Mouse (Mus musculus) cerebellum, adult (tissue): Measurements from ENCODE around the gene Slc44a5.
A peak's percentile ranks its signal among the peaks of the same experiment; 100 is the strongest.
"Not testable (repeated sequence)": the region's sequence is repeated elsewhere in the genome, so short reads cannot be mapped to it uniquely, and the experiment has no call there.

Experiments
- ATAC-seq: cut with Nextera tagmentation; 2 replicates; pipeline ENCODE4 v1.9.2; 2017; ENCODE audit warnings: mild to moderate bottlenecking, moderate library complexity, mixed read lengths; ENCODE audit not compliant: insufficient number of reproducible peaks, low FRiP score, low TSS enrichment

The Slc44a5 gene

DNA sequence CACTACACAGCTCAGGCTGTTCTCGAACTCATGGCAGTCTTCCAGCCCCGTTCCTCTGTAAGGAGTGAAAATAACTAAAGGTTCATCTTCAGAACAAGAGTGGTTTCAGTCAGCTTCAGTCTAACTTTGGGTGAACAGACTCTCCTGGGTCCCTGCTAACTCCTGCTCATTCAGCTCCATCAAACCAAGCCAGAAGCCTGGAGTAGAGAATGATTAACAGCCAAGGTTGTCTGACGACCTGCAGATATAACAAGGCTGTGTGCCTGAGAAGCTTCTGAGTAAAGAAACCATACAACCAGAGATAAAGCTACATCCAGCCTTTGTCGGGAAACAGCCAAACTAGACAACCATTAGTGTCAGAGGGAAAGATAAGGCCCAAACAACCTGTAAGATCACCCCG, 5.8 kb upstream of the Slc44a5 start:
- no peak for ATAC-seq

DNA sequence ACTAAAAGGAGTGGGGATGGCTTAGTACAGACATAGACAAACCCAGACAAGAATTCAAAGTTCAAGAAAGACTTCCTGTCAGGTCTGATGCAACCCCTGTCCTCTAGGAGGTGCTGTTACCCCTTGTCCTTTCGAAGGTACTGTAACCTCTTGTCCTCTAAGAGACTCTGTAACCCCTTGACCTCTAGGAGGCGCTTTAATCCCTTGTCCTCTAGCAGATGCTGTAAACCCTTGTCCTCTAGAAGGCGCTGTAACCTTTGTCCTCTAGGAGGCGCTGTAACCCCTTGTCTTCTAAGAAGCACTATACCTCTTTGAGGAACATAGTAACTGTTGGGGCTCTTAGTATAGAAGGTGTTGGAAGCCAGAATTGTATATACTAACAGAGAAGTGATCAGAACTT, 4.7 kb upstream of the Slc44a5 start:
- ATAC-seq: peak; percentile 64

DNA sequence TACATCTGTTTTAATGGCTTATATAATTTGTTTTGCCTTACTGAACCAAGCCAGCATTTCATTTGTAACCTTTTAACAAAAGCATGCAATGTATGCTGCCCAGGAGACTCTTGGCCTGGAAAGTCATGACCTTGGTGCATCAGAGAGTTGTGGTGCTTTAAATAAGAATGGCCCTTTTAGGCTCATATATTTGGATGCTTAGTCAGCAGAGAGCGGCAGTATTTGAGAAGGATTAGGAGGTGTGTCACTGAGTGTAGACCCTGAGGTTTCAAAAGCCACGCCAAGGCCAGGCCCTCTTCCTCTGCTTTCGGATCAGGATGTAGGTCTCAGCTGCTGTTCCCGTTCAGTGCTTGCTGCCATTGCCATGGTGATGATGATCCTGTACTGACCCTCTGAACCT, 3.8 kb upstream of the Slc44a5 start:
- ATAC-seq: no peak

DNA sequence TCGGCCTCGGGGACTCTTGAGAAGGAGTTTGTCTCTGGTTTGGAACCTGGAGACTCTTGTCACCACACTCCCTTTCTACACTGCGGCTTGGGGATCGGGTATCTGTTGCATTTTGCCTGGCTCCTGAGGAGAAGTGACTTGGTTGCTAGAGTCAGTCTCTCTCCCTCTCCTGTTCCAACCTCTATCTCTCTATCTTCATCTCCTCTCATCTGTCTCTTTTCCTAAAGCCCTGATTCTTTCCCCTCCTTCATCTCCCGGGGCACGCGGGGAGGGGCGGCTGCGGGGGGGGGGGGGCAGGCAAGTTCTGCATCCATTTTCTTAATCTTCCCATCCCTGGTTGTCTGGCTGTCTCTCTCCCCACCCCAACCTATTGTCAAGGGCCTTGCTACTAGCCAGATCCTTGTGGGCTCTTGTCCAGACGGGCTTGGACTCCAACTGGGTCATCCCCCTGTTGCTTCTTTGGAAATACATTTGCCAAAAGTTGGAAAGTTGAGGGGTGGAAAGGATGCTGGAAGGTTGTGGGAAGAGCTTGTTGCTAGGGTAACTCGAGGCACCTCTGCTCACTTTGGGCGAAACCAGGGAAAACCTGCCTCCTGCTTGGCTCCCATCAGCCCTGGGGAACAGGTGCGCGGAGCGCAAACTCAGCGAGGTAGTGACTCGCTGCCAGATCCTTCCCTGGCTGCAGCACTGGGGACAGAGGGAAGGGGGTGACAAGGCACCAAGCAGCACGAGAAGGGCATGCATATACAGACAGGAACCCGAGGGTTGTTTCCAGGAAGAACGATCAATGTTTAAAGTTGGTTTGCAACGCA, 919 bp downstream of the Slc44a5 start:
- ATAC-seq: peak; percentile 71

DNA sequence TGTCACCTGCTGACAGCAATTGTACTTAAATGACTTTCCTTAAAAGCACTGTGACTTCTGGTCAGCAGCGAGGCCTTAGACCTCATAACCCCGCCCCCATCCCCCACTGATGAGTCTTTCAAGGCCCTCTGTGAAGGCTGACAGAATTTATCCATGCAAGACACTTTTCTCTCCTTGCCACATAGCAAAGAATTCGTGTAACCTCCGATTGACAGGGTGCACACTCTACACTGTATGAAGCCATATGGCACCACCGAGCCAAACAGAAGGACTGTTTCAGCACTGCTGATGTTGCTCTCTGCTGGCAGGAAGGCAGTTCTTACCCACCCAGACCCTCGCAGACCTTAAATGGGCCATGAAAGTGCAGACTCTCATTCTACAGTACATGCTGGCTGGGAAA, 1.8 kb downstream of the Slc44a5 start:
- peak; percentile 27; the same call in 1 of the 2 replicates for ATAC-seq

DNA sequence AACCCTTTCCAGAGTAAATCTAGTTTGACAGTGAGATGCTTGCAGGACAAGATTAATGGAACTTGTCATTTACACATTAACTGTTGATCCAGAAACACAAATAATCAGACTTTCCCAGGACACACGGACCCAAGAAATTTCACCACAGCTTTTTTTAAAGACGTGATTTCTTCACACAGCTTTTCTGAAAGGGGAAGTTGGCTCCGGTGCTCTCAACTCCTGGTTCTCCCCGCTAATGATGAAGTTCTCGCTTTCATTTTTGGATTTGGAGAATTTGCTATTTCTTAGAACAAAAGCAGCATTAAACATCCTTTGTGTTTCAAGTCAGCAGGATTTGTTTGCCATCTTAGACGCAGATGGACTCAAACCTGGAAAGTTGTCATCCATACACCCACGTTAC, 2.6 kb downstream of the Slc44a5 start:
- ATAC-seq: no peak

DNA sequence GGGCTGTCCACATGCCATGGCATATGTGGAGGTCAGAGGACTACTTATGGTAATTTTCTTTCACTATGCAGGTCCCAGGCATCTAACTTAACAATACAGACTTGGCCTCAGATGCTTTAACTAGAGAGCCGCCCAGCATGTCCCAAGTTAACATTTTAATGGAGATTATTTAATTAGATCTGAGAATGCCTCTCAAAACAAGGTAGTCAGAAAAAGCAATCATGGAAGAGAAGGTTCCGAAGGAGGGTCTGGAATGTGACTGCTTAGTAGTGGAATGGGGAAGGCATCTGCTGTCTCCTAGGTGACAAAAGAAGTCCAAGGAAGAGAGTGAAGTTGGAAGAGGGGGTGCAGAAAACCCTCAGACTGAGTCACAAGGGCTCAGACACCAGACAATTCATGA, 7.4 kb downstream of the Slc44a5 start:
- no peak for ATAC-seq

DNA sequence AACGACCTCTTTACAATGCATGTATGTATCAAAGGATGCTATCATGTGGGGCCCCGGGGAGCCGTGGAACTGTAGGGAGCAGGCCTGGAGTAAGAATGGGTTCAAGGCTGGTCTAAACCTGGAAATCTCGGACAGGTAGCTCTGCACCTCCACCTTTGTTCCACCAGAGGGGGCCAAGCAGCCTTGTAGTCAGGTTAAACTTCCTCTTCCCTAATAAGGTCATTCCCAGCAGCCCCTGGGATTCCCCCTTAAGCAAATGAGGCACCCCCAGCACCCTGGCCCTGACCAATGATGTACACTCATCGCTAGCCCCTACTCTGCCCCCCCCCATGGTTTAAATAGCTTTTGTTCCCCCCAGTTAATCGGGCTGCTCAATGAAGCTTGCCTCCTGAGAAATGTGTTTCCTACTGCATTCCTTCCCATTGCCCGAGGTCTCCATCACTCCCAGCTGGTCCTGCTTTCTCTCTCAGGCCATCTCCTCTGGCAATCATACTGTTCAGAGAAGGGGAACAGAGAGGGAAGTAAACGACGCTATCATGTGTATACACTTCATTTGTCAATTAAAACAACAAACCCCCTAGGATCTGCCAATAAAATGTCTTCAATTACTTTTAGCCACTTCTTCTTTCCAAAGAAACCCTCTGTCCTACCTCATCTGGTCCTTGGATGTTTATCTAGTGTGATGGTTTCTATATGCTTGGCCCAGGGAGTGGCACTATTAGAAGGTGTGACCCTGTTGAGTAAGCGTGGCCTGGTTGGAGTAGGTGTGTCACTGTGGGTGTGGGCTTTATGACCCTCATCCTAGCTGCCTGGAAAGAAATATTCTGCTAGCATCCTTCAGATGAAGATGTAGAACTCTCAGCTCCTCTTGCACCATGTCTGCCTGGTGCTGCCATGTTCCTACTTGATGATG, 11.4 kb downstream of the Slc44a5 start:
- ATAC-seq: peak; percentile 57

DNA sequence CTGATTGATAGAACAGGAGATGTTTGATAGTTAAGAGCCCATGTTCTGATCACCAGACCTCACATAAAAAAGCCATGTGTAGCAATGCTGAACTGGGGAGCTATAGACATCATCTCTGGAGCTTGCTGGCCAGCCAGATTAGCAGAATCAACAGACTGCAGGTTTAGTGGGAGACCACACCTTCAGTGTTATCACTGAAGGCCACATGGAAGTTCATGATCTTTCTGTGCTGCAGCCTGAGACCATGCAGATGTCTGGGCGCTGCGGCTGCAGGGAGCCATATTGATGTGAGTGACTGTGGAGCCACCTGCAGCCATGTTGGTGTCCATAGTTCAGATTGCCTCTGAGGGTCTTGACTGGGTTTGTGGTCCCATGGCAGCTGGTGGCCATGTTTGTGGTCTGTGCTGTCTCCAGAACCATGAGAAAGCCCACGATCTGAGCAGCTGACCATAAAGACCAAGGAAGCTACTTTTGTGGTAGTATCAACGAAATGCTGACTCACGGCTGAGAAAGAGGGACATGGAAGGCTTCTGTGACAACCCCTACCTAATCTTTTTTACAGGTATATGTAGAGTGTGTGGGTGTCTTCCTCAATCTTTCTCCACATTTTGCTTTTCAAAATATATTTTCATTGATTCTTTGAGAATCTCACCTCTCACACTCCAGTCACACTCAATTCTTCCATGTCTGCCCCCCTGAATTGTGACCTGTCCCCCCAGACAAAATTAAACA, 26.7 kb downstream of the Slc44a5 start:
- no peak for ATAC-seq

DNA sequence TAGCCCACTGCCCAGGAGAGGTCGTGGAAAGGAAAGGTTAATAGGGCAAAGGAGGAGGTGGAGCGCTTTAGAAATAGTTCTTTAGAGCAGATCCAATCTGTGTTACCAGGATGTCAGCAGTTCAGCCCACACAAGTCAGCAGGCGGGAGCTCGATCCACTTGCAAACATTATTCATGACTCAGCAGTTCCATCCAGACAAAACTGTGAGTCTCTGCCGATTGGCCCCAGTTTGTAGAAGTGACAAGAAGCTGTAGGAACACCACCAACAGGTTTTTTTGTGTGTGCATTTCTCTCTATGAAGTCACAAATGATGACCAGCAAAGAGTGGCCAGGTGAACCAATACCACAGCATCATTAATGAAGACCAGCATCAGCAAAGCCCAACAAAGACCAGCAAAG, 28.1 kb downstream of the Slc44a5 start:
- no peak for ATAC-seq

DNA sequence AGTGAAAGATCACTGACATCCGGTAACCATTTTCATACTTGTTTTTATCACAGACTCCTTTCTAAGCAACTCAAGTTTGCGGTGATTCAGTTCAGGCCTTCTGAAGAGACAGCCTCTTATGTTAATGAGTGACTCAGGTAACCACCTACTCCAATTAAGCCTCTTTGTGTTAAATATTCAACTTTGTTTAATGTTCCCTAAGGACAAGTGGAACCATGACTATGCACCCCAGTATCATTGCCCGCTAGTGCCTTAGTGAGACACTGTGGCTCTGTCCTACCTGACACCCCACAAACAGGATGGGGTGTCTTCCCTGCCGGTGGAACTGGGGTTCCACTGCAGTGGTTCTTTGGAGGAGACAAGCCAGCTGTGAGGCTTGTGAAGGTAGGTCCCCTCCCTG, 73.6 kb downstream of the Slc44a5 start:
- ATAC-seq: no peak

DNA sequence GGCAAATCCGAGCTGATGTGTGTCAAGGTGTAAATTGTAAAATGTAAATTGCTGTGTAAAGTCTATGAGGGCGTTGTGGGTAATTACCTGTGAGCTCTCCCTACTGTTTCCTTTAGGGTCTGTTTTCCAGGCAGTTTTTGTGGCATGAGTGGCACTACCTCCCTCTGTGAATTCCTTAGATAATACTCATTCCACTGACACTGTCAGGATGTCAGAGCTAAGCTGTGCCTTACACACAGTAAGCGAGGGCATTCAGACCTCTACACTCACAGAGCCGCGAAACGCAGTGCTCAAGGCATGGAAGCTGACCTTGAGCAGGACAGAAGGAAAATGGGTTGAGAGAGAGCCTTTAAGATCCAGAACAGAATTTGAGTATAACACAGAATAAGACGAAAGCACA, 80.1 kb downstream of the Slc44a5 start:
- no peak for ATAC-seq

DNA sequence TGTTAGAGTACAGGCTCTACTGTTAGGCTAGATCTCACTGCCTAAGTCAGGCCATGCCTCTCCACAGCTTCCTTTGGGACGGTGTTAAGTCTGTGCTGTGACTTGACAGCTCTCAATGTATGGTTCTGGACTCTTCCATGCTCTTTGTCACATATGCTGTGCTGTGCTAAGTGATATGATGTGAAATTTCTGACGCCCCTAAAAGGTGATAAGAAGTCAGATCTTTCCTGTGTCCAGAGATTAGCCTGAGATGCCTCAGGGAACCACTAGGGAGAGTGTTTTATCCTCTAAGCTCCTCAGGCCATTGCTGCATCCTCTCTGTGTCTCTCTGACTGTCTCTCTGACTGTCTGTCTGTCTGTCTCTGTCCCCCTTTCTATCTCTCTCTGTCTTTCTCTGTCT, 84.2 kb downstream of the Slc44a5 start:
- ATAC-seq: no peak

DNA sequence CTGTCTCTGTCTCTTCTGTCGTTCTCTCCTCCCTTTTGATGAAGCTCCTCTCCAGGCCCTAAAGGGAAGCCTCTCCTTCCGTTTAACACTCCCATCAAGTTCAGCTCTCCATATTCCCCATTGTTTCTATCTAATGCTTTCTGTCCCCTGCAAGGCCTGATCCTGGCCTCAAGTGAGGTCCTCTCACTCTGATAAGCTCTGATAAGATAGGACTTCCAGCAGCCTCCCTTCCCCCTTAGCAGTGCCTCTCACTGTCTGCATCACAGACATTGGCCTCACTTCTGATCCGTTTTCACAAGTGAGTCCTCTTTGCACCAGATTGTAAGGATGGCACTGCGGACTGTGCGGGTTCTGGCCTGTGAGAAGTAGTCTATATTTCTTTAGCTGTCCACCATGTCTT, 85.0 kb downstream of the Slc44a5 start:
- ATAC-seq: no peak

DNA sequence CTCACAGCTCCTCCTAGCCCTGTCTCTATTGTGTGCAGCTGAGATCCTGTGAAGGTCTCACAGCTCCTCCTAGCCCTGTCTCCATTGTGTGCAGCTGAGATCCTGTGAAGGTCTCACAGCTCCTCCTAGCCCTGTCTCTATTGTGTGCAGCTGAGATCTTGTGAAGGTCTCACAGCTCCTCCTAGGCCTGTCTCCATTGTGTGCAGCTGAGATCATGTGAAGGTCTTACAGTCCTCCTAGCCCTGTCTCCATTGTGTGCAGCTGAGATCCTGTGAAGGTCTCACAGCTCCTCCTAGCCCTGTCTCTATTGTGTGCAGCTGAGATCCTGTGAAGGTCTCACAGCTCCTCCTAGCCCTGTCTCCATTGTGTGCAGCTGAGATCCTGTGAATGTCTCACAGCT, 98.8 kb downstream of the Slc44a5 start:
- ATAC-seq: not testable (repeated sequence)

DNA sequence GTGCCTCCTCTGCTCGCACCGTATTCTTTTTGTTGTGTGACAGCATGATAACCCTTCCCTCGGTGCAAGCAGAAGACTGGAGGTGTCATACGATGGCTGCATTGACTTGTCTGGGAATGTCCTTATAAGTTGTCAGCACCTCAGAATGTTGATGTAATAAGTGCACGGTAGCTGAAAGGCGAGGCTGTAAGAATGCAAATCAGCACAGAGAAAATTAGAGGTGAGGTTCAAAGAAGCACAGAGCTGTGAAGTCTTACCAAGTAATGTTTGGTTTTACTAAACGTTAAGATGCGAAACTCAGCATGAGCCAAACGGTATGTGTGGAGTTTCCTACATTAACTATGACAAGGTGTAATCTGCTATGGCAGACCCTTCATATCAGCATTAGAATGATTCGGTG, 102.5 kb downstream of the Slc44a5 start:
- no peak for ATAC-seq

DNA sequence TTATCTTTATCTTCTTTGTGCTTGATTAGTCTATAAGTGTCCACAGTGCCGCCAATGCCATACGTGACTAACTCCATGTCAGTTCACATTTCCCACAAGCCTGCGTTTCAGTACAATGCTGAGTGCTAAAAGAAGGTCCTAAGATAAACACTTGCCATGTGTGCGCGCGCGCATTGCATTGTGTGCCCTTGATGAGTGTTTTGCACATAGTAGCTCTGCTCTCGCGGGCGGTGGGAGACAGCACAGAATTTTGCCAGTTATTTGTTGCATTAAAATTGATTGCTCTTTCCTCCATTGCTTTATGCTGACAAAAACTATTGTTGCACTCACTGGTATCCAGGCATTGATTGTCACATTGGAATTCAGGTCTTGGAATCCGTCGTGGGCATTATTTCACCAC, 108.5 kb downstream of the Slc44a5 start:
- ATAC-seq: no peak

DNA sequence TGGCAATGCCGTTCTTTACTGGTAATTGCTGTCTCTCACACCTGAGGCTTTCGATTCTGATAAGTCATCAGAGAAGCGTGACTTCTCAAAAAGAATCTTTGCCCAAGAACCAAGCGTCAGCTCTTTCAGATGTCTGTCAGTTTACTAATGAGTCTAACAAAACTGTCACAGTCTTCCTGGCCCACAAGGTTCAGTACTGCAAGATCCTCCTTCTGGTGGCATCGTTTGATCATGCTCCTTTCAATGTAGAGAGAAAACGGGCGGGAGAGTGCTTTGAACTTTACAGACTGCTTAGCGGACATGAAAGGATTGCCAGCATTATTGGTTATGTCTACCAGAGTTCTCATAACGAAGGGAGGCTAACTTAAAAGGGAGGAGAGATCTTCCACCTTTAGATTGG, 109.0 kb downstream of the Slc44a5 start:
- no peak for ATAC-seq

DNA sequence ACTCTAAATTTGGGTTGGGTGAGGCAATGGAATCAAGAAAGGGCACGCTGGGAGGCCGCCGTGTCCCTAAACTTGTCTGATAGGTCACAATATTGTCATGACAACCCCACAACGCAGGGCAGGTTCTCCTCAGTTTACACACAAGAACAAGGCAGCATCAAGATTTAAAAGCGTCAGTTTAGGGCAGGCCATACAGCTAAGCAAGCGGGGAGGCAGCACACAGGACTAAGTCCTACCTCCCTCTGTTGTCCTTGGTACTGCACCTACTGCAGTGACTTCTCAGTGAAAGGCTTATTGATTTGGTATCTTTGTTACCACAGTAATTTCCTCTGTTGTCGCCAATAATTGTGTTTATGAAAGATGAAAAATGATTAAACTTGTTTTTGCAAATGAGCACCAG, 109.7 kb downstream of the Slc44a5 start:
- ATAC-seq: no peak

DNA sequence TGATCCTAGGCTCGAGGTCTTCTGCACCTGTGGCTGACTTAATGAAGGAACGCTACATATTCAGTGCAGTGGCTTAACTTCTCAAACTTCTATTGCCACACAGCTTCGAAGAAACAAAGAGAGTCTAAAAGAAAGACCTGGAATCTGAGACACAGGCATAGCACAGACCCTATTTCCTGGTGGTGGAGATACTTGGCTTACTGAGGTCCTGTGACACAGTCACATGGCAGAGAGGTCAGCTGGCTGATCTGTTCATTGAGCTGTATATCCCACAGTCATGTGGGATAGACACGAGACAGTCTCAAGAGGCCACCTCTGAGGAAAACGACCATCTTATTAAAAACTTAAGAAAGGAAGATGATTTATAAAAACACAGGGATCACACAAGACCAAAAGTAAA, 116.8 kb downstream of the Slc44a5 start:
- ATAC-seq: no peak
